Mouse (Mus musculus): ENCODE results near the gene 1810049J17Rik. TPM values are rescaled to one million over a fixed set of nuclear protein-coding genes. Genes with fewer than 3 reads are reported as not detected.
A peak's percentile ranks its signal among the peaks of the same experiment; 100 is the strongest.
"Not testable (repeated sequence)": the region's sequence is repeated elsewhere in the genome, so short reads cannot be mapped to it uniquely, and the experiment has no call there.

1810049J17Rik gene
- total and polyA plus RNA-seq, 3 experiments: 23.9 TPM; not detected in 2

DNA sequence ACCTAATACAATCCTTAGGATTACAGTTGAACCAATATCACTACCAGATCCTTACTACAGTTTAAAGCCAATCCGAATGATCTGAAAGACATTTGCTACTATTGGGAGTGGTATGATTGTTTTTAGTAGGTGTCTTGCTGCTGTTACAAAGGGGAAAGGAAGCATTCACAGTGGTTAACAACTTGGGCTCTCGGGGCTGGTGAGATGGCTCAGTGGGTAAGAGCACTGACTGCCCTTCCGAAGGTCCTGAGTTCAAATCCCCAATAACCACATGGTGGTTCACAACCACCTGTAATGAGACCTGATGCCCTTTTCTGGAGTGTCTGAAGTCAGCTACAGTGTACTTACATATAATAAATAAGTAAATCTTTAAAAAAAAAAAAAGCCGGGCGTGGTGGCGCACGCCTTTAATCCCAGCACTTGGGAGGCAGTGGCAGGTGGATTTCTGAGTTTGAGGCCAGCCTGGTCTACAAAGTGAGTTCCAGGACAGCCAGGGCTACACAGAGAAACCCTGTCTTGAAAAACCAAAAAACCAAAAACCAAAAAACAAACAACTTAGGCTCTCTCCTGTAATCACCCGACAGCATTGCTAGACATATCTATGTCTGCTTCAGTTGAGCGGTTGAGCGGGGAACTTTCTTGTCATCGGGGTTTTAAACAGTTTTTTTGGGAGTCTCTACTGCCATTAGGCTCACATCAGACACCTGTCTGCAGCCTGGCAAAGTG, 45.0 kb upstream of the 1810049J17Rik start:
- DNase-seq (ENCODE audit: low read depth, low spot score): peak; percentile 36
- Histone ChIP-seq H3K36me3 (ENCODE audit: control insufficient read depth in 1 of 2, insufficient read depth in 2 of 2, low read length in 2 of 2) (peaks cover 0 to 39% of the 10 kb centered on the region in 2 experiments; a peak in 2 of 4 replicates), H3K9ac (ENCODE audit: control insufficient read depth, low read depth, low read length, poor library complexity, severe bottlenecking) (peak overlapping the region; percentile 71), H3K27ac (ENCODE audit: control insufficient read depth, low read depth, low read length) (peak overlapping the region; percentile 98), H3K4me3 (ENCODE audit: control insufficient read depth in 1 of 2, insufficient read depth in 1 of 2, low read depth in 2 of 2, low read length in 2 of 2) (peak overlapping the region; percentile 43), H3K4me1 (ENCODE audit: control insufficient read depth in 1 of 2, insufficient read depth in 2 of 2, low read length in 2 of 2) (peaks cover 22 to 48% of the 10 kb centered on the region in 2 experiments)
- TF ChIP-seq SIN3A (IDR thresholded peaks at IDR 0.05; ENCODE audit: low read length) (peak; percentile 4; the same call in 1 of the 2 replicates), EP300 (IDR thresholded peaks at IDR 0.05; ENCODE audit: low read depth in 1 of 2, low read length in 2 of 2) (peak in 1 of 2 experiments; percentile 64; a peak in 2 of 4 replicates), TBP (IDR thresholded peaks at IDR 0.05; ENCODE audit: low read depth, low read length) (peak; percentile 85), ZNF384 (IDR thresholded peaks at IDR 0.05; ENCODE audit: low read depth, low read length) (peak; percentile 45), MYB (IDR thresholded peaks at IDR 0.05; ENCODE audit: low read depth, low read length) (peak; percentile 73; the same call in 1 of the 2 replicates)
- not testable (repeated sequence) for H3K27me3 ChIP-seq (ENCODE audit: control insufficient read depth in 1 of 2, insufficient read depth in 2 of 2, low read length in 2 of 2); H3K79me2 ChIP-seq (ENCODE audit: control insufficient read depth, insufficient read depth, low read length, poor library complexity); H3K9me3 ChIP-seq (replicated peaks; ENCODE audit: insufficient read depth, low read length)

DNA sequence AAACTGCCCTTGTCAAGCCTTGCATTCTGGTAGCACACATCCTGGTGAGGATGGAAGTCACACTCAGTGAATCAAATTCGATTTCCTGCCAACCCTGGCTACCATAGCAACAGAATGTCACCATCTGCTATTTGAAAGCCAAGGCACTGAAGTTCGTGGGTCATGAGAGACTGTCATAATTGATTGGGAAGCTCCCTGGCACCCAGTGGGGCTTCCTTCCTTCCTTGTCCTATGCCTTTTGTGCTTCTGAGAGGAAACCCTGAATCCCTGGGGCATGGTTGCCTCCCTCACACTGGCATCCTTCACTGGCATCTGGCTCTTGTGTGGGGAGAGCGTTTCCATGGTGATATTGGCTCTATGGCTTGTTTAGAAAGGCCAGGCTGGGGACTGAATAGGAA, 44.4 kb upstream of the 1810049J17Rik start:
- H3K27ac ChIP-seq (ENCODE audit: control insufficient read depth, low read depth, low read length): peak overlapping the region; percentile 98
- peak; percentile 36 for DNase-seq (ENCODE audit: low read depth, low spot score)
- no peaks in the 10 kb centered on the region; the same call in 1 of the 2 replicates for H3K79me2 ChIP-seq (ENCODE audit: control insufficient read depth, insufficient read depth, low read length, poor library complexity)
- peaks cover 22 to 48% of the 10 kb centered on the region in 2 experiments for H3K4me1 ChIP-seq (ENCODE audit: control insufficient read depth in 1 of 2, insufficient read depth in 2 of 2, low read length in 2 of 2)
- 0 out of 2 replicates have a peak, but pooled peaks have one; percentile 15 for TF ChIP-seq SIN3A (IDR thresholded peaks at IDR 0.05; ENCODE audit: low read length)
- TF ChIP-seq ELF1 (IDR thresholded peaks at IDR 0.05; ENCODE audit: low read depth, low read length): no peak
- no peak overlapping the region for H3K4me3 ChIP-seq (ENCODE audit: control insufficient read depth in 1 of 2, insufficient read depth in 1 of 2, low read depth in 2 of 2, low read length in 2 of 2)
- no peaks in the 10 kb centered on the region for H3K27me3 ChIP-seq (ENCODE audit: control insufficient read depth in 1 of 2, insufficient read depth in 2 of 2, low read length in 2 of 2)
- no peak overlapping the region for H3K9ac ChIP-seq (ENCODE audit: control insufficient read depth, low read depth, low read length, poor library complexity, severe bottlenecking)
- peaks cover 0 to 39% of the 10 kb centered on the region in 2 experiments; a peak in 2 of 4 replicates for H3K36me3 ChIP-seq (ENCODE audit: control insufficient read depth in 1 of 2, insufficient read depth in 2 of 2, low read length in 2 of 2)
- no peaks in the 10 kb centered on the region for H3K9me3 ChIP-seq (replicated peaks; ENCODE audit: insufficient read depth, low read length)

DNA sequence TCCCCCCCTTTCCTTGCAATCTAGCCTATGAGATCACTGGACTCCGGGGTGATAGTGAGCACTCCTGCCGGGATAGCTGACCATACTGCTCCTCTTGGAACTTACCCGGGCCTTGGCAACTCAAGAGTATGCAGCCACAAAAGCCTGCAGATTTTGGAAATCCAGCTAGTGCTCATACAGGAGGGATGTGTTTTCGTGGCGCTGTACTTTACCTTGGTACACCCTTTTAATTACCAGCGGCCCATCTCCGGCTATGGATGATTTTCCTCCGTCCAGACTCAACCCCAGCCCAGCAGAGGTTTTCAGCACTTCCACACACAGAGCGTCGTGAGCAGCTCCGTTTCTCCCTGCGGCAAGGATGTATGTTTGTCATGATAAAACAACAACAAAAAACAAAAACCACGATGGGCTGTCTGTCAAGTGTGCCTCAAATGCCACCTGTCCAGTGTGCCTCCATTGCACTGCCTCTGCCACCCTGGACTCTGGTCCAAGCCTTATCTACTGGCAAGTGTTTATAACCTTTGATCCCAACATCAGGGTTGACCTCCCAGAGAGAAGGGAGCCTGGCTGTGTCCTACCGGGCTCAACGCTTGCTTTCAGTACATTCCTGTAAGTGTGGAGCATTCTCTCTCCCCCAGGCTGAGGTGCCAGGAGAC, 43.8 kb upstream of the 1810049J17Rik start:
- no peak for TF ChIP-seq MAFK (IDR thresholded peaks at IDR 0.05; ENCODE audit: borderline replicate concordance, low read depth, low read length)
- TF ChIP-seq CHD2 (IDR thresholded peaks at IDR 0.05; ENCODE audit: low read length): no peak
- TF ChIP-seq RCOR1 (IDR thresholded peaks at IDR 0.05; ENCODE audit: low read depth, low read length): no peak
- TF ChIP-seq CTCF (IDR thresholded peaks at IDR 0.05 in 2 of 3, conservative IDR thresholded peaks at IDR 0.05 in 1 of 3; ENCODE audit: control insufficient read depth in 1 of 3, insufficient read depth in 1 of 3, low read depth in 2 of 3, low read length in 3 of 3, poor library complexity in 1 of 3, severe bottlenecking in 1 of 3): no peak
- TF ChIP-seq GABPA (IDR thresholded peaks at IDR 0.05; ENCODE audit: low read depth, low read length): no peak
- no peak for TF ChIP-seq USF1 (IDR thresholded peaks at IDR 0.05; ENCODE audit: low read depth, low read length)
- TF ChIP-seq ZMIZ1 (IDR thresholded peaks at IDR 0.05; ENCODE audit: low read depth, low read length): no peak
- no peak for TF ChIP-seq KAT2A (conservative IDR thresholded peaks at IDR 0.05; ENCODE audit: low read depth, low read length)
- Histone ChIP-seq H3K9ac (ENCODE audit: control insufficient read depth, low read depth, low read length, poor library complexity, severe bottlenecking) (no peak overlapping the region), H3K27ac (ENCODE audit: control insufficient read depth, low read depth, low read length) (no peak overlapping the region), H3K79me2 (ENCODE audit: control insufficient read depth, insufficient read depth, low read length, poor library complexity) (no peaks in the 10 kb centered on the region; the same call in 1 of the 2 replicates), H3K4me3 (ENCODE audit: control insufficient read depth in 1 of 2, insufficient read depth in 1 of 2, low read depth in 2 of 2, low read length in 2 of 2) (no peak overlapping the region), H3K36me3 (ENCODE audit: control insufficient read depth in 1 of 2, insufficient read depth in 2 of 2, low read length in 2 of 2) (peaks cover 0 to 35% of the 10 kb centered on the region in 2 experiments; a peak in 2 of 4 replicates), H3K4me1 (ENCODE audit: control insufficient read depth in 1 of 2, insufficient read depth in 2 of 2, low read length in 2 of 2) (peaks cover 19 to 44% of the 10 kb centered on the region in 2 experiments), H3K9me3 (replicated peaks; ENCODE audit: insufficient read depth, low read length) (no peaks in the 10 kb centered on the region), H3K27me3 (ENCODE audit: control insufficient read depth in 1 of 2, insufficient read depth in 2 of 2, low read length in 2 of 2) (no peaks in the 10 kb centered on the region)
- no peak for DNase-seq (ENCODE audit: low read depth, low spot score)

Data from MEL (cell line).